Mouse (Mus musculus) WW6 (cell line): Measurements from ENCODE around the gene Swap70.
A peak's percentile ranks its signal among the peaks of the same experiment; 100 is the strongest.
"Not testable (repeated sequence)": the region's sequence is repeated elsewhere in the genome, so short reads cannot be mapped to it uniquely, and the experiment has no call there.

Experiments
- DNase-seq: peaks from one replicate; pipeline ENCODE4 v3.0.0-alpha.2; 2013; ENCODE audit warnings: low read depth, low spot score

Gene Swap70

GRCm38 (mm10) chr7:110221586-110222481, at the start of gene Swap70:
Gene Swap70, plus strand, starts transcription at chr7:110221711.
- DNase-seq: peak; percentile 81

DNA sequence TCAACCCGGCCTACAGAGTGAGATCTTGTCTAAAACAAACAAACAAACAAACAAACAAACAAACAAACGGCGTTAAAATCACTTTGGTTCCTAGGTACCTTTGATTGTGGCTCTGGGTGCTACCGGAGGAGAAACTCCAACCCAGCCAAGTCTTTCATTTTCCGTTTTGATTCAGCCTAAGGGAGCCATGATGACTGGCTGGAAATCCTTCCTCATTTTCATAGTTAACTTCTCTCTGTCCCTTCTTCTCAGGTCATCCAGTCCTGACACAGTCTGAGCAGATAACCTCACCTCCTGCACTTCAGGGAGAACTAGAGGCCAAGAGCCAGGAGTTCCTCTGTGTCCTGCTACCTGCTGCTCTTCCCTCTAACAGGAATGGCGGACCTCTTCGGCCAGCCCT, 42.3 kb upstream of the Swap70 start:
- no peak for DNase-seq

GRCm38 (mm10) chr7:110180613-110181012, 40.9 kb upstream of the Swap70 start:
- no peak for DNase-seq

DNA sequence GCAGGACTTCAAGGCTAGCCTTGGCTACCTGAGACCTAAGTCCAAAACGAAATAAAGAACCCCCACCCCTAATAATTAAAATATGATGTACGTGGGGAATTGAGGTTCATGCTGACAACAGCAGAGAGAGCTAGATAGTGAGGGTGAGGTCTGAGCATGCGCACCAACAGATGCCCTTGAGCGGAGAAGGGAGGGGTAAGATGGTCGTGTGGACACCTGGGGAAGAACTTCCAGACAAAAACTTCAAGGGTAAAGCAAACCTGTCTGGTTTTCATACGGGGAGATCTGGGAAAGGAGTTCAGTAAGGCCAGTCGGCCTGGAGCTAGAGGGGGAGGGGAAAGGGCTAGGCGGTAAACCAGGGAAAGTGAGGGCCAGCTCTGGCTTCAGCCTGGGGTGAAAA, 40.1 kb upstream of the Swap70 start:
- no peak for DNase-seq

GRCm38 (mm10) chr7:110184608-110185007, 36.9 kb upstream of the Swap70 start:
- DNase-seq: no peak

- no peak for DNase-seq
Measured at GRCm38 (mm10) chr7:110189951-110190350, 31.6 kb upstream of the Swap70 start.

DNA sequence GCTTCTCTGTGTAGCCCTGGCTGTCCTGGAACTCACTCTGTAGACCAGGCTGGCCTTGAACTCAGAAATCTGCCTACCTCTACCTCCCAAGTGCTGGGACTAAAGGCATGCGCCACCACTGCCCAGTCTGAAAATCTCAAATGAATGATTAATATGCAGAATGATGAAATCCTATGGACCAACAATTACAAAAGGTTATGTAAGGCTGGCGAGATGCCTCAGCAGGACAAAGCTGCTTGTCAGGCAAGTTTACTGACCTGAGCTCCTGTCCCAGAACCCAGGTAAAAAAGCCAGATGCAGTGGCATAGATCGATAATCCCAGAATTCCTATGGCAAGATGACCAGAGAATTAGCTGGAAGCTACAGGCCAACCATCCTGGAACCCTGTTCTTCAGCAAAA, 28.3 kb upstream of the Swap70 start:
- no peak for DNase-seq

DNA sequence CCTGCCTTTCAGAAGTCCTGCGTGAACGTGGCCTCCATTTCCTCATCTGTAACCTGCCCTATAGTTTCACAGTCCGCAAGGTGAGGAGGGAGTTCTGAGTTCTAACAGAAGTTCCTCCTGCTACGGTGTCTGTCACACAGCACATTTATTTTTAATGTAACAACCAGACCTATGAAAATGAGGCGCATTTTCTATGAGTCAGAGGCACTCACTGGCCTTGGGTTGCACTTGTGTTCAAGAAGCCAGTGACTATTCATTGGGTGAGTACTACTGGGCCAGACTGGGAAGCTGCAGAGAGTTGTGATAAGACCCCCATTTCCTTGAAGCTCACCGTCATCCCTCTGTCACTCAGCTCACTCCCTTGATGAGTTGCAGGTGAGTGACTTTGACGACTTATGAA, 24.3 kb upstream of the Swap70 start:
- DNase-seq: no peak

GRCm38 (mm10) chr7:110201933-110202332, 19.6 kb upstream of the Swap70 start:
- no peak for DNase-seq

DNA sequence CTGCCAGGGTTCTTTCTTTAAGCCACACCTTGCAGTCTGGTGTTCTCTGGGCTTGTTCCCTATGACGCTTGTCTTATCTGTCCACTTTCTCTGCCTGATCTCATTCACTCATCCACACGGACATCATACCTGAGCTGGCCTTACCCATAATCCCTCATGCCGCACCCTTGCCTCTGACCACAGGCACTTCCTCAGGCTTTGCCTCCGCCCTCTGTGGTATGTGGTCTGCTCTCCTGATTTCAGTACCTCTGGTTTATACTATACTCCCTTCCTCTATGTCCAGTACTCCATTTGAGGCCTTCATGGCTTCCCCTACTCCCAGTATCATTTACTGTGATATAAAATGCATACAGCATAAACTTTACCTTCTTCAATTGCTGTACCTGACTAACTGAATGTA, 17.3 kb upstream of the Swap70 start:
- no peak for DNase-seq

GRCm38 (mm10) chr7:110208341-110208740, 13.2 kb upstream of the Swap70 start:
- DNase-seq: no peak

GRCm38 (mm10) chr7:110209422-110209821, 12.1 kb upstream of the Swap70 start:
- DNase-seq: no peak

DNA sequence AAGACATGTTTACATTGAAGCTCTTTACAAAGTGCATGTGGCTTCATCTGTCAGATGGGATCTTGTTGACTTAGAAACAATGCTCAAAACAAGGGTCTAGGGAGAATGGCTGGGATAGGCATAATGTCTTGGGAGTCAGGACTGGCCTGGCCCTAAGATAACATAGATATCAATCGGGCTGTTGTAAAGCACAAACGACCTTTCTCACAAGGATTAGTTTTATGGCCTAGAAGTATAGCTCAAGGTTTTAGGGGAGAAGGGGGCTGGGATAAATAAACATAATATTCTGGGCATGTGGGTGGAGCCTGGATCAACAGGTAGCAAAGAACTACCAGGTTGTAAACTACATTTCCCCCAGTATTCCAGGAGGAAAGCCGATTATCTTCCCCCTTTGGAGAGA, 10.5 kb upstream of the Swap70 start:
- DNase-seq: no peak

- DNase-seq: no peak
Measured at GRCm38 (mm10) chr7:110214882-110215281, 6.6 kb upstream of the Swap70 start.

DNA sequence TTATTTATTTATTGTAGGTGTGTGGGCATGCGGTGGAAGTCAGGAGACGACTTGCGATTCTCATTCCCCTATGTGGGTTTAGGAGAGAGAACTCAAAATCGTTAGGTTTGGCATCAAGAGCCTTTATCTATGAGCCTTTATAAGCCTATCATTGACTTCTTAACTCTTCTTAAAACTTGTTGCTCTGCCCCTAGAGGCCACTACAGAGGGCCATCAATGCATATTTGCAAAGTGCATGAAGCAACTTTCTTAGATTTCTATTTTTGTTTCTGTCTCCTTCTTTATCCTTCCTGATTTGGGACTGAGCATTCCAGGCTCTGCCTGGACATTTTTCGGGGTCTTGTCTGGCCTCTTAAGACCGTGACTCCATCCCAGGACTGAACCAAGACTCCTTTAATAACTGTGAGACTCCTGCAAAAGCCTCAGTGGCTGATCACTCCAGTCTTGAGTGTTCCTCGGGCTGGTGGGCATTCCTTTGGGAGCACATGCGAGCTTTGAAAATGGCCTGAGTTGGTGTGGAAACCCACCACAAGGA, 393 bp upstream of the Swap70 start:
- no peak for DNase-seq

DNA sequence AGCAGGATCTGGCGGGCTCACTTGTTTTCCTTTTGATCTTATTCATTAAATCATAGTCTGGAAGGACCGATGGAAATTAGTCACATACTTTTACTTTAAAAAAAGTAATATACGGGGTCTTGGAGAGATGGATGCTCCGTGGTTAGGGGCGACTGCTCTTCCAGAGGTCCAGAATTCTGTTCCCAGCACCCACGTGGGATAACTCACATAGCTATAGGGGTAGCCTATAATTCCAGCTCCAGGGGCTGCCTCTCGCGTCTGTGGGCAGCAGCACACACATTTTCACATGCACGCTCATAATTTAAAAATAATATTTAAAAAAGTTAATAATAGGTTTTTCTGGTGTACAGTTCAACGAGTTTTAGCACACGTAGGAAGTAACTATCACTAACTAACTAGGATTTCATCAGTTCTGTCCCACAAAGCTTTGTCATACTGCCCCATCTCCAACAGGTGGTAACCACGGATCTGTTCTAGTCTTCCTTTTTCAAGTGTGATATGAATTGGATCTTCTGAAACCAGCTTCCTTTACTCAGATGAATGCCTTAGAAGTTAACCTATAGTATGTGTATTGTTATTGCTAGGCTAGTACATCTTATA, 1.2 kb downstream of the Swap70 start:
- DNase-seq: no peak

DNA sequence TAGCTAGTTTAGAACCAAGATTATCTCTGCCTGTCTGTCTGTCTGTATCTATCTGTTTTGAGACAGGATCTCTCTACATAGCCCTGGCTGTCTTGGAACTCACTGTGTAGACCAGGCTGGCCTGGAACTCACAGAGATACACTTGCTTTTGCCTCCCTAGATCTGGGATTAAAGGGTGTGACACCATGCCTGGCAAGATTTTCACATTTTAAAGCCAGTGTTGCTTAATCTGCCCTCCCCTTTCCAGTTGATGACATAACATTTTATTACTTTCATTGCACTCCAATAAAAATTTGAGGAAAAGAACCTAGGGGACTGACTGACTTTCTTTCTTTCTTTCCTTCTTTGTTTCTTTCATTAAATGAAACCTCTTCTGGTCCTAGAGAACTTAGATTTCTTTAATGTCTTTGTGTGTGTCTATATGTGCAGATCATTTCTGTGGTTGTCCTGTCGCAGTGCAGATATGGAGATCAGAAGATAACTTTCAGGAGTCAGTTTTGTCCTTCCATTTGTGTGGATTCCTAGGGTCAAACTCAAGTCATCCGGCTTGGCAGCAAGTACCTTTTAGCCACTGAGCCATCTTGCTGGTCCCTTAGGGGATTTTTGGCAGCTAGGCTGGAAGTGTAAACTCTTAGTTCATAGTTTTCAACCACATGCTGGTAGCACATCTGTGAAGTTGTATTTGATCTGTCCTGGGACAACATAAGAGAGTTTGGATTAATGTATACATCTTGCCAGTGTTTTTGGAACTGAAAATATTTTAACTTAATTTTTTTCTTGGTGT, 2.4 kb downstream of the Swap70 start:
- DNase-seq: no peak

DNA sequence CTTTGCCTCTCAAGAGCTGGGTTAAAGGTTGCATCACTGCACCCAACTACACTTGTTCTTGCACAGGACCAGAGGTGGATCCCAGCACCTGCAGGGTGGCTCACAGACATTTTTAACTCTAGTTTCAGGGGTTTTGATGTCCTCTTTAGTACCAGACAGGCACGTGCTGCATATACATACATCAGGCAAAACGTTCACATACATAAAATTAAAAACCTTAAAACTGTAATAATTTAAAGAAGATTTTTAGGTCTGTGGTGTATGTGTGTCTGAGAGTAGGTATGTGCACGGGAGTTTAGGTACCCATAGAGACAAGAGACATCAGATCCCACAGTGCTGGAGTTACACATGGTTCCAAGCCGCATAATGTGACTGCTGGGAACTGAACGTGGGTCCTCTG, 5.0 kb downstream of the Swap70 start:
- DNase-seq: no peak

DNA sequence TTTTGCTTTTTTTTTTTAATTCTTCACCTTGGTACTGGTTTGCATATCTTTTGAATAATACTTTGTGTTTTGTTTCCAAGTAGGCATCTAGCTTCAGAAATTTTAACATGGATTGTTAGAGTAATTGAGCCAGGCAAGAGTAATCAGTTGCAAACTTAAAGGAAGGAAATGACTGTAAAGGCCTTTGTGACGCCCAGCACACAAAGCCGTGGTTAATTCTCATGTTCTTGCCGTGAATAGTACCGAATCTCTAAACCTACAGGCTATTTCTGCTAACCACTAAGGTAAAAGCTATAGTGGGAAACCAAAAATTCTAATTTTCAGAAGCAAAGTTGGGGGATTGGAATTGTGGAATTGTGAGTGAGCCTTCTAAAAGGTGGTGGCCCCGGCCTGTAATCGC, 8.5 kb downstream of the Swap70 start:
- DNase-seq: no peak

GRCm38 (mm10) chr7:110231127-110231526, 9.6 kb downstream of the Swap70 start:
- not testable (repeated sequence) for DNase-seq

DNA sequence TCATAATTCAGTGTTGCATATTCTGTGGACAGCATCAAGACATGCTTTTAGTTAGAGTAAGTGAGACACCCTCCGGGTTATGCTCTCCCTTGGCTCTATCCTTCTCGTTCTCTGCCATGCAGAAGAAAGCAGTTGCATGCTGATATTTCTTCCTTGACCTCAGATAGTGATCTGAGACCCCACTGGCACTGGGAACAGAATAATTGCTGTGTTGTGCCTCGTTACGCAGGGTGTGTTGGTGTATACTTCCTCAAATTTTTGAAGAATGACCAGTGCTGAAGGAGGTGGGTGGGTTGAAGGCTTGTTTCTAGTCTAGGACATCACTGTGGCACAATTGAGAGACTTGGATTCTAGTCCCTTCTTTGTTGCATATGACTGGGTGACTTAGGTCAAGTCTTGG, 14.6 kb downstream of the Swap70 start:
- DNase-seq: no peak

DNA sequence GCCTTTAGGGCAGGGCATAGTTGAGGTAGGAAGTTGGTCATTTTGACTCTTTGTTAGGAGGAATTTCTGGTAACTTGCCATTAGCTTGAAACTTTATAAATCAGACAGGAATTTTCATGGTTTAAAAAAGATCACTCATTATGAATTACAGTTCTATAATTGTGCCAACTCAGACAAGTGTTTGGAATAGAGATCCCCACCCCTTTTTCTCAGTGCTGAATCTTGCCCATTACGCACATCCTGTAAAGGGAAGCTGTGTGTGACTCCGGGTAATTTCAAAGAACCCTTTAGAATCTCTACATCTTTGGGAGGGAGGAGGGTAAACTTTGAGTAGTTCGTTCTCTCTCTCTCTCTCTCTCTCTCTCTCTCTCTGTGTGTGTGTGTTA, 15.9 kb downstream of the Swap70 start:
- DNase-seq: no peak
